Mouse (Mus musculus) embryonic fibroblast, embryonic 13.5 days (primary cell): ENCODE results near the gene Cd248. TPM values are rescaled to one million over a fixed set of nuclear protein-coding genes. Genes with fewer than 3 reads are reported as not detected.
A peak's percentile ranks its signal among the peaks of the same experiment; 100 is the strongest.

Experiments used
- H3K27ac ChIP-seq: 2 replicates; pipeline ENCODE4 v1.5.1; 2012; ENCODE audit warnings: low read length, control low read depth, inconsistent platforms; ENCODE audit not compliant: insufficient read depth
- H3K4me1 ChIP-seq: 2 replicates; pipeline ENCODE4 v1.6.1; 2011; ENCODE audit warnings: low read length; ENCODE audit not compliant: control insufficient read depth, insufficient read depth
- H3K4me3 ChIP-seq: 2 replicates; pipeline ENCODE4 v1.5.1; 2011; ENCODE audit warnings: mild to moderate bottlenecking, control low read depth, low read length; ENCODE audit not compliant: insufficient read depth
- CTCF ChIP-seq: IDR thresholded peaks from 2 replicates; pipeline ENCODE4 v1.5.1; 2011; ENCODE audit warnings: mild to moderate bottlenecking, control low read depth, low read length, moderate library complexity, borderline replicate concordance; ENCODE audit not compliant: insufficient read depth
- POLR2A ChIP-seq: IDR thresholded peaks from 2 replicates; pipeline ENCODE4 v1.6.1; 2011; ENCODE audit warnings: low read depth, mild to moderate bottlenecking, control low read depth, low read length, moderate library complexity
- polyA plus RNA-seq: library from polyadenylated mRNA; stranded (reverse); fragments of >200 nt; gene quantifications from 2 replicates; pipeline ENCODE4 v1.2.4, GENCODE M21; 2011; ENCODE audit warnings: low read depth; ENCODE audit not compliant: missing spikeins, insufficient read length

Cd248 gene
- polyA plus RNA-seq, 1 experiment, result 202 TPM

GRCm38 (mm10) chr19:5051515-5051914 lies 16.4 kb upstream of the Cd248 start:
- 0 out of 2 replicates have a peak, but pooled peaks cover 2% of the 10 kb centered on the region for H3K4me1 ChIP-seq
- peak overlapping the region; percentile 69 for H3K4me3 ChIP-seq
- TF ChIP-seq POLR2A (peak; percentile 42; the same call in 1 of the 2 replicates), CTCF (no peak)
- H3K27ac ChIP-seq, result peak overlapping the region; percentile 87

- Histone ChIP-seq H3K4me3 (peak overlapping the region; percentile 69), H3K4me1 (0 out of 2 replicates have a peak, but pooled peaks cover 2% of the 10 kb centered on the region), H3K27ac (peak overlapping the region; percentile 10)
- TF ChIP-seq CTCF (no peak), POLR2A (peak; percentile 34; the same call in 1 of the 2 replicates)
Observed at GRCm38 (mm10) chr19:5052166-5052822, 15.6 kb upstream of the Cd248 start.

- peak overlapping the region; percentile 69 for H3K4me3 ChIP-seq
- TF ChIP-seq CTCF, result no peak
- TF ChIP-seq POLR2A, result no peak
Observed at GRCm38 (mm10) chr19:5052853-5053252, 15.0 kb upstream of the Cd248 start.

GRCm38 (mm10) chr19:5053909-5054308 lies 14.0 kb upstream of the Cd248 start:
- H3K27ac ChIP-seq, result peak overlapping the region; percentile 86
- TF ChIP-seq CTCF (peak; percentile 56), POLR2A (peak; percentile 67)
- no peak overlapping the region for H3K4me3 ChIP-seq
- H3K4me1 ChIP-seq, result peaks cover 13% of the 10 kb centered on the region

More at GRCm38 (mm10) chr19:5052853-5053252, 15.0 kb upstream of the Cd248 start:
- peak overlapping the region; percentile 10; the same call in 1 of the 2 replicates for H3K27ac ChIP-seq
- peaks cover 5% of the 10 kb centered on the region for H3K4me1 ChIP-seq

GRCm38 (mm10) chr19:5056251-5056650 lies 11.6 kb upstream of the Cd248 start:
- no peak for TF ChIP-seq POLR2A
- TF ChIP-seq CTCF, result 0 out of 2 replicates have a peak, but pooled peaks have one; percentile 14
- Histone ChIP-seq H3K4me3 (no peak overlapping the region), H3K4me1 (peaks cover 26% of the 10 kb centered on the region), H3K27ac (peak overlapping the region; percentile 13; the same call in 1 of the 2 replicates)

GRCm38 (mm10) chr19:5057876-5058775 lies 9.8 kb upstream of the Cd248 start:
- TF ChIP-seq POLR2A (peak; percentile 56), CTCF (no peak)
- Histone ChIP-seq H3K4me3 (no peak overlapping the region), H3K27ac (peak overlapping the region; percentile 96), H3K4me1 (peaks cover 34% of the 10 kb centered on the region)

- no peak for TF ChIP-seq CTCF
- peak; percentile 47 for TF ChIP-seq POLR2A
- Histone ChIP-seq H3K4me1 (peaks cover 34% of the 10 kb centered on the region), H3K4me3 (no peak overlapping the region), H3K27ac (peak overlapping the region; percentile 96)
Observed at GRCm38 (mm10) chr19:5058801-5059771, 8.8 kb upstream of the Cd248 start.

GRCm38 (mm10) chr19:5060365-5061330 lies 7.2 kb upstream of the Cd248 start:
- Histone ChIP-seq H3K4me1 (peaks cover 46% of the 10 kb centered on the region), H3K4me3 (no peak overlapping the region), H3K27ac (peak overlapping the region; percentile 96)
- TF ChIP-seq CTCF (no peak), POLR2A (peak; percentile 71)

GRCm38 (mm10) chr19:5062041-5062440 lies 5.8 kb upstream of the Cd248 start:
- H3K4me3 ChIP-seq, result no peak overlapping the region
- H3K27ac ChIP-seq, result peak overlapping the region; percentile 73
- peaks cover 49% of the 10 kb centered on the region for H3K4me1 ChIP-seq
- no peak for TF ChIP-seq CTCF
- TF ChIP-seq POLR2A, result no peak; the same call in 1 of the 2 replicates
